Mouse (Mus musculus) gastrocnemius, adult 18-20 months (tissue): ENCODE results near the gene Fam71d. TPM values are rescaled to one million over a fixed set of nuclear protein-coding genes. Genes with fewer than 3 reads are reported as not detected.

Experiments
- DNase-seq: peaks from one replicate; pipeline ENCODE4 v3.0.0; 2021; ENCODE audit warnings: low spot score
- total RNA-seq, 2 experiments: library from RNA; stranded (reverse); gene quantifications; 2 replicates each; pipeline ENCODE4 v1.2.3; 2021

The Fam71d gene
- total RNA-seq, 2 experiments from 2014 or later = not detected

DNA sequence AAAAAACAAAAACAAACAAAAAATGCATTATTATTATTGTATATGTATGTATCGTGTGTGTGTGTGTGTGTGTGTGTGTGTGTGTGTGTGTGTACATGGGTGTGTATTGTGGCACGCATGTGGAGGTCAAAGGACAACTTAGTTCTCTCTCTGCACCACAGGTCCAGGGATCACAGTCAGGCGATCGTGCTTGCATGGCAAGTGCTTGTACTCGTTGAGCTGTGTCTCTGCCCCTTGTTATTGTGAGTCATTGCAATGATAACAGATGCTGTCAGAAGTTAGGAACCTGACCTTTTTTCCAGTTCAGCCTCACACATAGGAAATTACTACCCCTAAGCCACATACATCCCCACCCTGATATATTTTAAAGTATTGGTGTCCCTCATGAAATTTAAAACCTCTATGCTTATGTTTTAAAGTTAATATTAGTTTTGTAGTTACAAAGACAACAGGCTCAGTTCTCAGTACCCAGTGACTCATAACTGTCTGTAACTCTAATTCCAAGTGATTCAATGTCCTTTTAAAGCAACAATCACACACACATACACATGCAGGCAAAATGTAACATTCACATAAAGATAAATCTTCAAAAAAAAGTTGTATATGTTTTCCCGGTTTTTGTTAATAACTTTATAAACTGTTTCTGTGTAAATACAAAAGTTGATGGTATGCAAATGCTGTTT is 77.8 kb downstream of the Fam71d start:
- DNase-seq = no peak

DNA sequence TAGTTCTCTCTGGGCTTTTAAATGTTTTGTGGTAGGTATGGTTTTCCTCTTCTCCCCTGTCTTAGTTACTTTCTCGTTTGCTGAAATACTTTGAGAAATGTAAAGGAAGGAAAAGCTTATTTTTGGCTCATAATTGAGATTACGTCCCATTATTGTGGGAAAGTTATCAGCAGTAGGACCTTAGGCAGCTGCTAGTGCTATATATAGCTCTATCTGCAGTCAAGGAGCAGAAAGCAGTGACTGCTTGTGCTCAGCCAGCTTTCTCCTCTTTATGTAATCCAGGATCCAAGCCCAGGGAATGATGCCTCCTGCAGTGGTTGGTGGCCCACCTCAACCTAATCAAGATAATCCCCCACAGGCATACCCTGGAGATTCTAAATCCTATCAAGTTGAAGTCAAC is 81.9 kb downstream of the Fam71d start:
- no peak for DNase-seq

DNA sequence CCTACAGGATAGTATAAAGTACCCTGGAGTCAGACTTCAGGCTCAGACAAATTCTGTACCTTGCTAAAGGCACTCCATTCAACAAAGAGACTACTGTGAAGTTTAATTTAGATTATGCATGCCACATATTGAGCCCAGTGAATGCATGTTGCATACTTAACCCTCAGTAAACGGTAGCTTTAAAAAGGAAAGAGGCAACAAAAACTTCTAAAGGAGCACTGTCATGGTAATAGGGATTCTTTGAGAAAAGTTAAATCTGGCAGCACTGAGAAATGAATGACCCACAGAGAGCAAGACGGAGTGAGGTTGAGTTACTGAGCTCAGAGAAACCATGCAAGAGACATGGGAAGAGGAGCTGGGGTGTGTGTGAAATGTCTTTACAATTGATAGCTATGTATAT is 86.6 kb downstream of the Fam71d start:
- no peak for DNase-seq

DNA sequence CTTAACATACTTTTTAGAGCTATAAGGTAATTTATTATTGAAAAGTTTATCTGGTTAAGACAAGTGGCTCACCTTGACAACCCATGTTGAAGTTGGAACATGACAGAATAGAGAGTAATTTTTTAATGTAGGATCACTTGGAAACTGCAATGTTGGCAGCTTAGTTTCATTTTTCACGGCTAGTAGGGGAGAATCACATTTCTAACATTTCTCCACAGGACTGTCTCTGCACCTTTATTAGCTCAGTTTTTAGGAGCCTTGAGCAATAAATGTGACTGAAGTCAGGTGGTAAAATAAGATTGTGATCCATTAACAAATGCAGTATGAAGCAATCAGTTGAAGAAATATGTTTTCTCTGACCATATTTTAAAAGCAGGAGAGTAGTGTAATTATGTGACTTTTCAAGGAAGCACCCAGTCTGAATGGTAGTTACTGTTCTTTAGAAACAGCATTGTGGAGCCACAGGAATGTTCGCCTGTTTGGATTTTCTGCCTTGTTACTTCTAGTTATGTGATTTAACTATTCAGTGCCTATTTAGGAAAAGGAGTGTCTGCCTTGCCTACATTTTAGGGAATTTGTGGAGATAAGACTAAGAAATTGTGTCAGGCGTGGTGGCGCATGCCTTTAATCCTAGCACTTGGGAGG is 87.2 kb downstream of the Fam71d start:
- no peak for DNase-seq

Other genes starting within 250 kb of the Fam71d start
- gene Mpp5, start 57.4 kb downstream of the Fam71d start, total RNA-seq = 10 to 100 TPM; 12.1 to 19.2 TPM
- 10 to 100 TPM; 64.3 to 67.3 TPM for gene Atp6v1d, start 170.1 kb downstream of the Fam71d start, total RNA-seq
- gene Eif2s1, start 170.3 kb downstream of the Fam71d start, total RNA-seq = 10 to 100 TPM; 37.1 to 42.4 TPM
- gene Plek2, start 215.4 kb downstream of the Fam71d start, total RNA-seq = under 1 TPM in 1 of 2 experiments, not detected in 1; 0.14 TPM